Mouse (Mus musculus): Measurements from ENCODE around the gene Aldh16a1. TPM values are rescaled to one million over a fixed set of nuclear protein-coding genes. Genes with fewer than 3 reads are reported as not detected.

The Aldh16a1 gene
- polyA plus RNA-seq, 1 experiment from 2014 or later: 24.1 TPM

- WGBS: under 1% methylated on average over 34 of the region's 34 CpGs
- ATAC-seq (ENCODE audit: low FRiP score, low TSS enrichment) (peak; percentile 44; the same call in 1 of the 2 replicates), DNase-seq (peak; percentile 86)
- 0 out of 2 replicates have a peak, but pooled peaks cover 5% of the 10 kb centered on the region for H3K4me1 ChIP-seq (ENCODE audit: control insufficient read depth, insufficient read depth, low read length)
- no peaks in the 10 kb centered on the region for H3K9me3 ChIP-seq (ENCODE audit: control insufficient read depth, low read length)
- H3K27me3 ChIP-seq (ENCODE audit: control insufficient read depth, insufficient read depth, low read length): peaks cover 74% of the 10 kb centered on the region
- peak overlapping the region; percentile 25 for H3K4me3 ChIP-seq (replicated peaks; ENCODE audit: low read depth, low read length)
- no peak overlapping the region for H3K9ac ChIP-seq (replicated peaks; ENCODE audit: low read length)
- H3K4me2 ChIP-seq (ENCODE audit: low read length): peak overlapping the region; percentile 50
- H3K36me3 ChIP-seq (ENCODE audit: control insufficient read depth, insufficient read depth, low read length): no peaks in the 10 kb centered on the region
- H3K27ac ChIP-seq (replicated peaks; ENCODE audit: low read depth, low read length): no peak overlapping the region
Measured at GRCm38 (mm10) chr7:45182199-45182601, 27.8 kb upstream of the Aldh16a1 start.

GRCm38 (mm10) chr7:45181540-45181939 is 27.2 kb upstream of the Aldh16a1 start:
- WGBS: 4% methylated on average over 35 of the region's 35 CpGs
- H3K4me1 ChIP-seq (ENCODE audit: control insufficient read depth, insufficient read depth, low read length): 0 out of 2 replicates have a peak, but pooled peaks cover 5% of the 10 kb centered on the region
- peaks cover 81% of the 10 kb centered on the region for H3K27me3 ChIP-seq (ENCODE audit: control insufficient read depth, insufficient read depth, low read length)
- no peaks in the 10 kb centered on the region for H3K36me3 ChIP-seq (ENCODE audit: control insufficient read depth, insufficient read depth, low read length)
- no peak for ATAC-seq (ENCODE audit: low FRiP score, low TSS enrichment)
- H3K4me3 ChIP-seq (replicated peaks; ENCODE audit: low read depth, low read length): peak overlapping the region; percentile 25
- H3K9ac ChIP-seq (replicated peaks; ENCODE audit: low read length): peak overlapping the region; percentile 23; the same call in 1 of the 2 replicates
- H3K9me3 ChIP-seq (ENCODE audit: control insufficient read depth, low read length): no peaks in the 10 kb centered on the region
- H3K27ac ChIP-seq (replicated peaks; ENCODE audit: low read depth, low read length): no peak overlapping the region
- peak; percentile 47 for DNase-seq
- peak overlapping the region; percentile 50 for H3K4me2 ChIP-seq (ENCODE audit: low read length)

DNA sequence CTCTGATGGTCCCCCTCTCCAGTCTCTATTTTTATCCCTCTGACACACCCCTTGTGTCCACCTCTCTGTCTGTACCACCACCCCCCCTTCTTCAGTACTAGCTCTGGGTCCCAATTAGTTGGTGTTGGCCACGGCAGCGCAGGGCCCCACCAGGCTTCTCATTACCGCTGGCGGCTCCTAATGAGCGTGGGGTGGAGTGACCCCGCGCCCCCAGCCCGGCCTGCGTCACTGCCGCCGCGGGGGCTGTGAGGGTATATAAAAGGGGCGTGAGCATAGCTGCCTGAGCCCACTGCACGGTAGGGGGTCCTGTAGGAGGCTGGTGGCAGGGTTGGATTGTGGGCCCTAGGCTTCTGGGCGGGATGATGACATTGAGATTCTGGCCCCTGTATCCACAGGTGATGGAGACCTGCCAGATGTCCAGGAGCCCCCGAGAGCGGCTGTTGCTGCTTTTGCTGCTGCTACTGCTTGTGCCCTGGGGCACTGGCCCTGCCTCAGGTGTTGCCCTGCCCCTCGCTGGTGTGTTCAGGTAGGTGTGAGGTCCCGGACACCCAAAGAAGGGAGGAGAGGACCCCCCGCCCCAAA is 26.6 kb upstream of the Aldh16a1 start, which contains the start of gene Pth2:
Gene Pth2 (plus strand): TSS at position 100 of the 582 bp plus-strand sequence.
- H3K9ac ChIP-seq (replicated peaks; ENCODE audit: low read length): peak within 1 kb of the TSS; percentile 23; the same call in 1 of the 2 replicates
- H3K27ac ChIP-seq (replicated peaks; ENCODE audit: low read depth, low read length): no peak within 1 kb of the TSS
- no peaks in the 10 kb centered on the region for H3K9me3 ChIP-seq (ENCODE audit: control insufficient read depth, low read length)
- H3K36me3 ChIP-seq (ENCODE audit: control insufficient read depth, insufficient read depth, low read length): no peaks in the 10 kb centered on the region
- H3K4me3 ChIP-seq (replicated peaks; ENCODE audit: low read depth, low read length): peak within 1 kb of the TSS; percentile 25
- 0 out of 2 replicates have a peak, but pooled peaks cover 8% of the 10 kb centered on the region for H3K4me1 ChIP-seq (ENCODE audit: control insufficient read depth, insufficient read depth, low read length)
- ATAC-seq (ENCODE audit: low FRiP score, low TSS enrichment): no peak
- H3K4me2 ChIP-seq (ENCODE audit: low read length): peak within 1 kb of the TSS; percentile 50
- peaks cover 86% of the 10 kb centered on the region for H3K27me3 ChIP-seq (ENCODE audit: control insufficient read depth, insufficient read depth, low read length)
- no peak for DNase-seq
- 23% methylated on average over 19 of the region's 20 CpGs for WGBS

- no peaks in the 10 kb centered on the region for H3K9me3 ChIP-seq (ENCODE audit: control insufficient read depth, low read length)
- H3K27me3 ChIP-seq (ENCODE audit: control insufficient read depth, insufficient read depth, low read length): peaks cover 99% of the 10 kb centered on the region
- no peak within 1 kb of the TSS for H3K4me3 ChIP-seq (replicated peaks; ENCODE audit: low read depth, low read length)
- H3K27ac ChIP-seq (replicated peaks; ENCODE audit: low read depth, low read length): no peak within 1 kb of the TSS
- H3K9ac ChIP-seq (replicated peaks; ENCODE audit: low read length): no peak within 1 kb of the TSS
- no peak within 1 kb of the TSS for H3K4me2 ChIP-seq (ENCODE audit: low read length)
- H3K4me1 ChIP-seq (ENCODE audit: control insufficient read depth, insufficient read depth, low read length): 0 out of 2 replicates have a peak, but pooled peaks cover 8% of the 10 kb centered on the region
- ATAC-seq (ENCODE audit: low FRiP score, low TSS enrichment): no peak
- H3K36me3 ChIP-seq (ENCODE audit: control insufficient read depth, insufficient read depth, low read length): no peaks in the 10 kb centered on the region
- WGBS: 26% methylated on average over 7 of the region's 7 CpGs
- no peak for DNase-seq
Measured at GRCm38 (mm10) chr7:45179469-45179868, 25.1 kb upstream of the Aldh16a1 start, which contains the start of gene Gfy. Gene Gfy (minus strand): TSS chr7:45179569.

- H3K9ac ChIP-seq (replicated peaks; ENCODE audit: low read length): no peak overlapping the region
- no peak for ATAC-seq (ENCODE audit: low FRiP score, low TSS enrichment)
- H3K4me2 ChIP-seq (ENCODE audit: low read length): no peak overlapping the region
- H3K4me1 ChIP-seq (ENCODE audit: control insufficient read depth, insufficient read depth, low read length): 0 out of 2 replicates have a peak, but pooled peaks cover 8% of the 10 kb centered on the region
- H3K27ac ChIP-seq (replicated peaks; ENCODE audit: low read depth, low read length): no peak overlapping the region
- no peaks in the 10 kb centered on the region for H3K9me3 ChIP-seq (ENCODE audit: control insufficient read depth, low read length)
- H3K27me3 ChIP-seq (ENCODE audit: control insufficient read depth, insufficient read depth, low read length): peaks cover 97% of the 10 kb centered on the region
- WGBS: 28% methylated on average over 7 of the region's 7 CpGs
- no peaks in the 10 kb centered on the region for H3K36me3 ChIP-seq (ENCODE audit: control insufficient read depth, insufficient read depth, low read length)
- no peak overlapping the region for H3K4me3 ChIP-seq (replicated peaks; ENCODE audit: low read depth, low read length)
- no peak for DNase-seq
Measured at GRCm38 (mm10) chr7:45178550-45178949, 24.2 kb upstream of the Aldh16a1 start.

DNA sequence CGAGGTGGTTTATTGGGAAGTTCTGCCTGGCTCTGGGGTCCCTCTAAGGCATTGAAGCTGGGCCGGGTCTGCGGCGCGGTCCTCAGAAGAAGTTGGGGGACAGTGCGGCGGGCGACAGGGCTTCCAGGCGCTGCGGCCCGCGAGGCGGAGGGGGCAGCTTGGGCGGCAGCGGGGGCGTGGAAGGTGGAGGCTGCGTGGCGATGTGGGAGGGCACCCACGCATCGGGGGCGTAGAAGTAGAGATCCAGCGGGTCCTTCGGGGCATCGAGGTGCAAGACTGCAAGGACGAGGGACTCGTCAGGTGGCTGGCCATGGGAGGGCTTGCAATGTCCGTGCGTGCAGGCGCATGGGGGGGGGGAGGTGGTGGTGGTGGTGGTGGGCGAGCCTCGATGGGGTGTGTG is 22.0 kb upstream of the Aldh16a1 start:
- DNase-seq: no peak
- Histone ChIP-seq H3K9ac (replicated peaks; ENCODE audit: low read length) (0 out of 2 replicates have a peak overlapping the region, but pooled peaks have one; percentile 21), H3K36me3 (ENCODE audit: control insufficient read depth, insufficient read depth, low read length) (no peaks in the 10 kb centered on the region), H3K27me3 (ENCODE audit: control insufficient read depth, insufficient read depth, low read length) (peaks cover 75% of the 10 kb centered on the region), H3K4me3 (replicated peaks; ENCODE audit: low read depth, low read length) (peak overlapping the region; percentile 13; the same call in 1 of the 2 replicates), H3K9me3 (ENCODE audit: control insufficient read depth, low read length) (no peaks in the 10 kb centered on the region), H3K4me2 (ENCODE audit: low read length) (peak overlapping the region; percentile 31), H3K4me1 (ENCODE audit: control insufficient read depth, insufficient read depth, low read length) (0 out of 2 replicates have a peak, but pooled peaks cover 4% of the 10 kb centered on the region), H3K27ac (replicated peaks; ENCODE audit: low read depth, low read length) (no peak overlapping the region)
- no peak for ATAC-seq (ENCODE audit: low FRiP score, low TSS enrichment)
- WGBS: 2% methylated on average over 31 of the region's 31 CpGs

- no peak for ATAC-seq (ENCODE audit: low FRiP score, low TSS enrichment)
- H3K4me1 ChIP-seq (ENCODE audit: control insufficient read depth, insufficient read depth, low read length): 0 out of 2 replicates have a peak, but pooled peaks cover 3% of the 10 kb centered on the region
- H3K9ac ChIP-seq (replicated peaks; ENCODE audit: low read length): 0 out of 2 replicates have a peak overlapping the region, but pooled peaks have one; percentile 21
- 2% methylated on average over 23 of the region's 23 CpGs for WGBS
- H3K9me3 ChIP-seq (ENCODE audit: control insufficient read depth, low read length): no peaks in the 10 kb centered on the region
- no peak for DNase-seq
- H3K27me3 ChIP-seq (ENCODE audit: control insufficient read depth, insufficient read depth, low read length): peaks cover 71% of the 10 kb centered on the region
- peak overlapping the region; percentile 13; the same call in 1 of the 2 replicates for H3K4me3 ChIP-seq (replicated peaks; ENCODE audit: low read depth, low read length)
- no peaks in the 10 kb centered on the region for H3K36me3 ChIP-seq (ENCODE audit: control insufficient read depth, insufficient read depth, low read length)
- H3K27ac ChIP-seq (replicated peaks; ENCODE audit: low read depth, low read length): no peak overlapping the region
- peak overlapping the region; percentile 31 for H3K4me2 ChIP-seq (ENCODE audit: low read length)
Measured at GRCm38 (mm10) chr7:45175929-45176328, 21.5 kb upstream of the Aldh16a1 start.

GRCm38 (mm10) chr7:45175398-45175797 is 21.0 kb upstream of the Aldh16a1 start:
- no peak overlapping the region for H3K4me3 ChIP-seq (replicated peaks; ENCODE audit: low read depth, low read length)
- DNase-seq (no peak), ATAC-seq (ENCODE audit: low FRiP score, low TSS enrichment) (no peak)
- no peak overlapping the region for H3K4me2 ChIP-seq (ENCODE audit: low read length)
- H3K9ac ChIP-seq (replicated peaks; ENCODE audit: low read length): no peak overlapping the region
- no peaks in the 10 kb centered on the region for H3K36me3 ChIP-seq (ENCODE audit: control insufficient read depth, insufficient read depth, low read length)
- no peak overlapping the region for H3K27ac ChIP-seq (replicated peaks; ENCODE audit: low read depth, low read length)
- WGBS: 2% methylated on average over 13 of the region's 13 CpGs
- peaks cover 67% of the 10 kb centered on the region for H3K27me3 ChIP-seq (ENCODE audit: control insufficient read depth, insufficient read depth, low read length)
- 0 out of 2 replicates have a peak, but pooled peaks cover 3% of the 10 kb centered on the region for H3K4me1 ChIP-seq (ENCODE audit: control insufficient read depth, insufficient read depth, low read length)
- H3K9me3 ChIP-seq (ENCODE audit: control insufficient read depth, low read length): no peaks in the 10 kb centered on the region

Measured in midbrain, embryonic 14.5 days (tissue).